ENCODE assay signal across 16 mouse cellular contexts in the genomic region with DNA sequence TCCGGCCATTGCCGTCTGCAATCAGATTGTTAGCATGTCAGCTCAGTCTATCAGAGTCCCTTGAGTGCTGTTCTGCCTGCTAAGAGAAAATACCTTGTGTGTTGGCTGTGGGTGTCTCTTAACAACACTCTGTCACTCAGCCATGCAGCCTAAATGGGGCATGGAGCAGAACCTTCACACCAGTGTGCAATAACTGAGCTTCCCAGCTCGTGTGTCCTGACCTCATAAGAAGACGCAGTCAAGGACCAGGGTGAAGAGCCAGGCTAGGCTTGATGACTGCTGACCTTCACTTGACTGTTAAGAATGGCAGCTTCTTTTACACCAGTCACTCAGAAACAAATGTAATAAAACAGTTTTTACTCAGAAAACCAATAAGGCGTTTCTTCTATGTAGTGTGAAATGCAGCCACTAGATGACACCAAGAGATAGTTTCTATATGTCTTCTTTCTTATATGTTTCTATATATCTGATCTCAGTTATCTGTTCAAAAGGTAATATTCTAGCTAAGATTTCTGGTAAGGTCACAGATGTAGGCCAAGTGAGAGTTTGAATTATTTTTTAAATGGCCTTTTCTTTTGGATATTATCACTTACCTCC.
DNase-seq lines count a peak whose midpoint lies in the region; ATAC-seq and TF ChIP-seq lines count a peak whose summit lies in the region.
"Had no signal": no experiment of that assay in that cellular context is flagged by ENCODE, and none has a peak within 500 bp of the region (broad histone marks: within the 10 kb centered on the region; RNA-seq: fewer than 3 reads in every experiment).

No protein-coding gene starts in this region.

- no peak overlapping the region for H3K4me3 ChIP-seq in forebrain, embryonic 12.5 days (replicated peaks)
- H3K4me3 ChIP-seq in forebrain, embryonic 10.5 days, result no peak overlapping the region
- no peak overlapping the region for H3K4me3 ChIP-seq in layer of hippocampus, adult 2 months
- H3K4me3 ChIP-seq in forebrain, embryonic 16.5 days (replicated peaks; ENCODE audit: low read length), result no peak overlapping the region
- H3K4me3 ChIP-seq: erythroblast, embryonic 14.5 days; gastrocnemius, adult 2 months; hindbrain, embryonic 12.5 days had no signal

- H3K4me1 ChIP-seq in forebrain, embryonic 12.5 days, result no peaks in the 10 kb centered on the region
- no peaks in the 10 kb centered on the region for H3K4me1 ChIP-seq in forebrain, embryonic 10.5 days
- no peaks in the 10 kb centered on the region for H3K4me1 ChIP-seq in forebrain, embryonic 16.5 days (replicated peaks; ENCODE audit: control insufficient read depth, insufficient read depth, low read length)
- H3K4me1 ChIP-seq: hindbrain, embryonic 12.5 days had no signal

- no peaks in the 10 kb centered on the region for H3K36me3 ChIP-seq in forebrain, embryonic 12.5 days (replicated peaks)
- no peaks in the 10 kb centered on the region for H3K36me3 ChIP-seq in forebrain, embryonic 10.5 days (replicated peaks)
- no peaks in the 10 kb centered on the region for H3K36me3 ChIP-seq in forebrain, embryonic 16.5 days (ENCODE audit: control insufficient read depth, insufficient read depth)
- H3K36me3 ChIP-seq: hindbrain, embryonic 12.5 days had no signal

- DNase-seq in forebrain, embryonic 10.5 days (ENCODE audit: extremely low spot score, low spot score), result no peak
- DNase-seq in layer of hippocampus, adult 2 months (ENCODE audit: low spot score in 2 of 2), result no peak
- DNase-seq in layer of hippocampus, adult 11-12 months (ENCODE audit: low spot score), result no peak
- peak; percentile 53 for DNase-seq in MN1 (ENCODE audit: low spot score)
- DNase-seq in spleen, postnatal 4 days (ENCODE audit: low spot score in 2 of 2), result no peak
- no peak for DNase-seq in cerebellum, adult 9-10 months
- DNase-seq: cerebellum, adult 11 months; gastrocnemius, adult 2 months; kidney, adult 2 months; layer of hippocampus, adult 9-11 months had no signal

- WGBS in forebrain, embryonic 12.5 days, result 73% methylated on average over 5 of the region's 5 CpGs
- WGBS in forebrain, embryonic 10.5 days, result 80% methylated on average over 5 of the region's 5 CpGs
- 71% methylated on average over 5 of the region's 5 CpGs for WGBS in forebrain, embryonic 16.5 days

- ATAC-seq in forebrain, embryonic 12.5 days (ENCODE audit: low FRiP score), result peak; percentile 50
- ATAC-seq in forebrain, embryonic 16.5 days, result peak; percentile 55
- ATAC-seq: lung, postnatal 0 days had no signal

- no peak overlapping the region for H3K9ac ChIP-seq in forebrain, embryonic 12.5 days
- H3K9ac ChIP-seq in forebrain, embryonic 16.5 days (replicated peaks; ENCODE audit: low read depth, low read length), result no peak overlapping the region
- H3K9ac ChIP-seq: hindbrain, embryonic 12.5 days had no signal

- H3K27ac ChIP-seq in forebrain, embryonic 12.5 days, result no peak overlapping the region
- no peak overlapping the region for H3K27ac ChIP-seq in forebrain, embryonic 10.5 days
- no peak overlapping the region for H3K27ac ChIP-seq in layer of hippocampus, adult 2 months
- H3K27ac ChIP-seq in forebrain, embryonic 16.5 days (ENCODE audit: low read length), result no peak overlapping the region
- H3K27ac ChIP-seq: gastrocnemius, adult 2 months; hindbrain, embryonic 12.5 days had no signal

- H3K4me2 ChIP-seq in forebrain, embryonic 12.5 days, result no peak overlapping the region
- no peak overlapping the region for H3K4me2 ChIP-seq in forebrain, embryonic 16.5 days (ENCODE audit: low read length)
- H3K4me2 ChIP-seq: hindbrain, embryonic 12.5 days; liver, embryonic 11.5 days had no signal

- no peaks in the 10 kb centered on the region for H3K27me3 ChIP-seq in forebrain, embryonic 12.5 days
- no peaks in the 10 kb centered on the region for H3K27me3 ChIP-seq in forebrain, embryonic 10.5 days (ENCODE audit: poor library complexity, severe bottlenecking)
- H3K27me3 ChIP-seq in forebrain, embryonic 16.5 days (replicated peaks; ENCODE audit: control insufficient read depth, insufficient read depth, low read length), result no peaks in the 10 kb centered on the region
- H3K27me3 ChIP-seq: hindbrain, embryonic 12.5 days had no signal

- peak; percentile 59 for TF ChIP-seq CTCF in layer of hippocampus, adult 2 months (conservative IDR thresholded peaks at IDR 0.05)

- no peaks in the 10 kb centered on the region for H3K9me3 ChIP-seq in forebrain, embryonic 12.5 days
- H3K9me3 ChIP-seq in forebrain, embryonic 10.5 days, result no peaks in the 10 kb centered on the region
- no peaks in the 10 kb centered on the region for H3K9me3 ChIP-seq in forebrain, embryonic 16.5 days (ENCODE audit: control insufficient read depth, low read length)
- H3K9me3 ChIP-seq: hindbrain, embryonic 12.5 days had no signal
